Mouse (Mus musculus) layer of hippocampus, postnatal 36 days (tissue): Measurements from ENCODE around the gene Lbh. TPM values are rescaled to one million over a fixed set of nuclear protein-coding genes. Genes with fewer than 3 reads are reported as not detected.
A peak's percentile ranks its signal among the peaks of the same experiment; 100 is the strongest.

ENCODE experiments used
- DNase-seq, 2 experiments: peaks; one replicate each; pipeline ENCODE4 v3.0.0; 2022
- total RNA-seq, 2 experiments: library from RNA; stranded (reverse); gene quantifications; 2 replicates each; pipeline ENCODE4 v1.2.3; 2021

Gene Lbh
- total RNA-seq, 2 experiments from 2014 or later, result 32.6 to 35.7 TPM

GRCm38 (mm10) chr17:72976258-72977231, 58.4 kb downstream of the Lbh start:
- no peak for DNase-seq

GRCm38 (mm10) chr17:72977616-72978015, 59.5 kb downstream of the Lbh start:
- DNase-seq, result no peak

DNA sequence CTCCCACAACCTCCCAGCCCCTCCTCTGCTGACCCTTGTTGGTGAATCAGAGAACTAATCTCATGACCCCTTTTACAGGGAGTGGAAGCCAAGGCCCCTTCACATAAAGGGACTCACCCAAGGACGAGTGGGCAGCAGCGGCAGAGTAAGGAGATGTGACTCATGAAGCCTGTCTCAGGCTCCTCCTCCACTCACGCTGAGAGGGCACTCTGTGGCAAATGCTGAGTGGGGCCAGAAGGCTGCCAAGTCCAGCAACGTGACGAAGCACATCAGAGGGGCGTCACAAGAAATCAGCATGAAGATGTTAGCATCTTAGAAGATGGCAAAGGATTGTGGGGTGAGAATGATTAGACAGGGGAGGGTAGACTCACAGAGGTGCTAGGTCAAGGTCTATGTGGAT, 64.1 kb downstream of the Lbh start:
- no peak for DNase-seq

DNA sequence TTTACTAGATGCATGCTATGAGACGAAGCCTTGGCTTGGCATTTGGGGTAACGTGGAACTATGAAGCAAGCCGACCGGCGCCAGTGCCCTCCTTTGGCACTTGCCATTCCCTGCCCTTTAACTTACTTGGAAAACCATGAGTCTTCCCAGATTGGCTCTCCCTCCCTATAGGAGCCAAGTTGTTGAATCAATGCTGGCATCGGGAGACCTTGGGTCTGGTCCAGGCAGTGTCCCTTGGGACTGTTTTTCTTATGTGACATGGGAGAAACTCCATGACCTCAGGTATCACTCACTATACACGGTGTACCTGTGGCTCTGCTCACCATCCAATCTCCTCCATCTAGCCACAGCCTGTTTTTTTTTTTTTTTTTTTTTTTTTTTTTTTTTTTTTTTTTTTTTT, 65.4 kb downstream of the Lbh start:
- DNase-seq, result no peak

- DNase-seq, result peak in 1 of 2 experiments; percentile 14
Measured at GRCm38 (mm10) chr17:72989025-72989424, 70.9 kb downstream of the Lbh start.

Other genes with a start within 250 kb of the Lbh start
- gene Ypel5, start 81.9 kb upstream of the Lbh start, total RNA-seq, result 100 to 1,000 TPM in 1 of 2 experiments, 10 to 100 TPM in 1; 96.1 to 106 TPM
- gene Lclat1, start 189.7 kb downstream of the Lbh start, total RNA-seq, result 10 to 100 TPM; 32.6 to 36.9 TPM